Mouse (Mus musculus): ENCODE results near the gene Nat8f4.
"Not testable (repeated sequence)": the region's sequence is repeated elsewhere in the genome, so short reads cannot be mapped to it uniquely, and the experiment has no call there.

Gene Nat8f4

GRCm38 (mm10) chr6:85904642-85905061, at the start of gene Nat8f4:
Nat8f4 (minus strand) TSS chr6:85904884.
- DNase-seq, result peak; percentile 86

DNA sequence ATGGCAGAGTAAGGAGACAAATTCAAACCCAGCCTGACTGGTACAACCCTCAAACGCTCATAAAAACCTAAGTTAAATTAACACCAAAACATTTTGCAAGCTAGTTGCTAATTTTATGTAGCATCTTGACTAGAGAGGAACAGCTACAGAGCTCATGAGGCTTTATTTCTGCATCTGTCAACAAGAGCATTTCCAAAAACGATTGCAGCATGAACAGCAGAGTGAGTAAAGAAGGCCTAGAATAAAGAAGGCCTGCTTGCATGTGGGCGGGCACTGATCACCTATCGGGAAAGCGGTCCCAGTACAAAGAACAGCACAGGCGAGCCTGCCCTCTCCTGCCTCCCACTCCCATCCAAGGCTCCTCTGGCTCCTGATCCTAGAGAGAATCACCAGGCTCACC, 43.9 kb upstream of the Nat8f4 start:
- no peak for DNase-seq

DNA sequence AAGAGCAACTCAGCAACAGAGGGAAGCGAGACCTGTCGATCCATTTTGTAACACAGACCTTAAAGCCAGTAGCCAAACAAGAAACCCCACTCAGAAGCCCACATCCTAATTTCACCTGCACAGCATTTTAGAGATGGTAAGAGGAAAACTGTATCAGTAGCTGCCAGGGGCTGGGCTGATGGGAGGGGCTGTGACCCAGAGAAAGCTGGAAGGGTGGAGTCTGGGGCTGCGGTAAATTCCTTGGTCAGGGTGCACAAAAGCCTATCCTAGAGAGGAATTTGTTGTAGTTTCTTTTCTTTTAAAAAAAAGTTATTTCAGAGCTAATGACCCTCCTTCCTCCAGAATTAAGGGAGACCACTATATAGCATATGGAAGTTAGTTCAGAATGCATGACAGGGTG, 37.8 kb upstream of the Nat8f4 start:
- DNase-seq, result no peak

DNA sequence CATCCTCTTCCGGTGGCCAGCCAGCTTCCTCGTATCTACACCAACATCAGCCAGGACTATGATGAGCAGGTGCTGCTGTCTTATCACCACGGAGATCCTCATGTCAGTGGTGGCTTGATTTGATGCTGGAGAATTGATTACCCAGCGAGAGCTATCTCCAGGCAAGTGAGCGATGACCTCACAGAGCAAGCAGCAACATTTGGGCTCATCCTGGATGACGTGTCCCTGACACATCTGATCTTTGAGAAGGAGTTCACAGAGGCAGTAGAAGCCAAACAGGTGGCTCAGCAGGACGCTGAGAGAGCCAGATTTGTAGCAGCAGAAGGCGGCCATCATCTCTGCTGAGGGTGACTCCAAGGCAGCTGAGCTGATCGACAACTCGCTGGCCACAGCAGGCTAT, 34.0 kb upstream of the Nat8f4 start:
- DNase-seq, result no peak

DNA sequence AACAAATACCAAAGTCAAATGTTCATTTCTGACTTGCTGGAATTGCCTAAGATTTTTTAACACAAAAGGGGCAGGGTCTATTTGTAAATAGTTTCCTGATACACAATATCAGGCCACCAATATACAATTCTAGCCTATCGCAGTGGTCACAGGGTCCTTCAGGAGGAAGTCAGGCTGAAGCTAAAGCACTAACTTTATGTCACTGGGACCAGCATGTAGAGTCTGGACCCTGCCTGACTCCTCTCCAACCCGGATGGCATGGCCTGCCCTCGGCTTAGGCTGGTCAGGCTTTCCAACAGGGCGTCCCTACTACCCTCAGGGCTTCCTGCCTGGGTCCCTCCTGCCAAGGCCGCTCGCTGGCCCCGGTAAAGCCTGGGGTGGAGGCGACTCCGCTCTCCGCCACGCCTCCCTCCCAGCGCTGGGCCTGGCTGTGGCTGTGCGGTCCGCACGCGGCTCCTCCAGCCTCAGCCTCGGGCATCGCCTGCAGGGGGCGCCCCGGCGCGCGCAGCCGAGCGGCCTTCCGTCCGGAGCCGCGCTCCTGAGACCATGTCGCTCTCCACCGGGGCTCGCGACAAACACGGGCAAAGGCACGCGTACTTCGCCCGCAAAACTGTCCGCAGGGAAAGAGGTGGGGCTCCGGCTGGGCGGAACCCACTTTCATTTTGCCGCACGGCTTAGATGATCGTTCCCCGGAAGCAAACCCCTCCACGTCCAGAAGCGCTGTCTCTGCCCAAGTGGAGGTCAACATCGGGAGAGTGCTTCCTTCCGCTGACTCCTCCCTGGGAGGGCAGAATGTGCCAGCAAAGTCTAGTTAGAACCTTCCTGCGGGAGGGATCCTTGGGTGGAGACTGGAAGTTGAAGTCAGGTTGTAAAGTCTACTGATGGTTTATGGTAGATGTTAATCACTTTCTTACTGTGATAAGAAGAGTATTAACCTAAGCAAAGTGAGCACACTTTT, 32.1 kb upstream of the Nat8f4 start:
- DNase-seq, result peak; percentile 82

GRCm38 (mm10) chr6:85935646-85936045, 31.0 kb upstream of the Nat8f4 start:
- no peak for DNase-seq

GRCm38 (mm10) chr6:85934047-85934446, 29.4 kb upstream of the Nat8f4 start:
- DNase-seq, result no peak

DNA sequence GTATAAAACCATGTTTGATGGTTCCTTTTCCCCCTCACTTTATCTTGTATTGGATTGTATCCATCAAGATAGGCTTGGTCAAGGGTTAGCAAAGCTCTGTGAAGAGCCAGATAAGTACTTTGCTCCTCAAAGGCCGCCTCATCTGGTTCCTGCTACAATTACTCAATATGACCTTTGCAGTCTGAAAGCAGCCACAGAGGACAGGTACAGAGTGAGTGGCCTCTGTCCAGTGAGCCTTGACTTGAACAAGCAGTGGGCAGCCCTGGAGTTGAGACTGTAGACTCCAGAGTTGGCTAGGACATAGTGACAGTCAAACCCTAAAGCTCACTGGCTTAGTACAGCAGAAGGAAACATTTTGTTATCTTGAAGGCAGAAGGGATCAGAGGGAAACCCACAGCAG, 24.6 kb upstream of the Nat8f4 start:
- DNase-seq, result no peak

DNA sequence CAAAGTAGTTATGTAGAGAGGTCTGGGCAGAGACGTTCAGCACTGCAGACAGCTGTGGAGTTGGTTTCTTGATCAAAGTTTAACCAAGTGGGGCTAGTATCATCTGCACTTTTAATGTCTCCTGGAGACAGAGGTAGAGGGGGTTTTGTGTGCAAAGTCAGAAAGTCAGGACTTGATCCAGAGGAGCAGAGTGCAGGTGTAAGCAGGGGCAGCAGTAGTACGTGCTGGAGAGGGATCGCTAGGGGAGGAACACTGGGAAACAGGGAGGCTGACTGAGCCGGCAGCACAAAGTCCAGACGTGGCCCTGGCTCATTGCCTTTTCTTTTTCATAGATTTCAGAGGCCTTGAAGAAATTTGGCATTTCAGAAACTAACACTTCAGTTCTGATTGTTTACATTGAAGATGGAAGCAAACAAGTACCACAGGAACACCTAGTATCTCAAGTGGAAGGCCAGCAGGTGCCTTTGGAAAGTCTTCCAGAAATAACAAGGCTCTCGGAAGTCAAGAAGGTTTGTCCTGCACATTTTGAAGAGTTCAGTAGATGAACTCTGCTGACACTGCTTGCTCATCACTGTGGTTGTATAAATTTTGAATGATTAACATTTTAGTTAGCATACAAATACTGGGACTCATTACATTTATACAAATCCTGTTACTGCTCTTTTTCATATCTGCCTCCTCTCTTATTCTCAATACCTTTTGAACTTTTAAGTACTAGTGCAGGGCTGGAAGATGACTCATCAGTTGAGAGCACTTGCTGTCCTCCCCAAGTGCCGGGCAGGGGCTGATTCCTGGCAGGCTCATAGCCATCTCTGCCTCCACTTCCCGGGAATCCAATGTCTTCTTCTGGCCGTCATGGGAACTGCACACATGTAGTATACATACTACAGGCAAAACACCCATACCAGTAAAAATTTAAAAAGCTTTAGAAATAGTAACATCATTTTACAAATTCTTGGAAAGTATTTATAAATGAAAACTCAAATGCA, 23.1 kb upstream of the Nat8f4 start:
- DNase-seq, result no peak

GRCm38 (mm10) chr6:85926709-85927108, 22.0 kb upstream of the Nat8f4 start:
- no peak for DNase-seq

DNA sequence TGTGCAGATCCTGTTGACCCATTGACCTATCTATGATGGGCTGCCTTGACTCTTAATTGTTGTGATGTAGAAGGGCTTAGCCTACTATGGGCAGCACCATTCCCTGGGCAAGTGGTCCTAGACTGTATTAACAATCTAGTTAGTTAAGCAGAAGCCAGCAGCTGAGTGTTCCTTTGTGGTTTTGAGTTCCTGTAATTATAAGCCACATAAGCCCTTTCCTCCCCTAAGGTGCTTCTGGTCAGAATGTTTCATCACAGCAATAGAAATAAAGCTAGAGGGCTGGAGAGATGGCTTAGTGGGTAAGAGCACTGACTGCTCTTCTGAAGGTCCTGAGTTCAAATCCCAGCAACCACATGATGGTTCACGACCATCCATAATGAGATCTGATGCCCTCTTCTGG, 19.0 kb upstream of the Nat8f4 start:
- DNase-seq, result no peak

- no peak for DNase-seq
Measured at GRCm38 (mm10) chr6:85919401-85919800, 14.7 kb upstream of the Nat8f4 start.

DNA sequence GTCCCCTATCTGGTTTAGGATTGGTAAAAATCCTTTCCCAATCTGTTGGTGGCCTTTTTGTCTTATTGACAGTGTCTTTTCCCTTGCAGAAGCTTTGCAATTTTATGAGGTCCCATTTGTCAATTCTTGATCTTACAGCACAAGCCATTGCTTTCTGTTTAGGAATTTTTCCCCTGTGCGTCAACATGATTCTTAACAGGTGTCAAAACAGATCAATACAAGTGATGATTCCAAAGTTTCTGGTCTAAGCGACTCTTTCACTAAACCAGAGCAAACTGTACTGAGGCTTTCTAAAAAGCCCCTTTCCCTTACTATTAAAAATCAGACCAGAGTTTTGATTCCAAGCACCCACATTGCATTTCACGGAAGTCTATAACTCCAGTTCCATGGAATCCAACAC, 13.7 kb upstream of the Nat8f4 start:
- not testable (repeated sequence) for DNase-seq

GRCm38 (mm10) chr6:85916596-85916995, 11.9 kb upstream of the Nat8f4 start:
- DNase-seq, result no peak

- DNase-seq, result peak; percentile 89
Measured at GRCm38 (mm10) chr6:85915539-85916513, 11.1 kb upstream of the Nat8f4 start, which contains the start of gene Nat8f1. Nat8f1 (minus strand) TSS chr6:85915687.

- peak; percentile 34 for DNase-seq
Measured at GRCm38 (mm10) chr6:85915141-85915538, 10.5 kb upstream of the Nat8f4 start.

DNA sequence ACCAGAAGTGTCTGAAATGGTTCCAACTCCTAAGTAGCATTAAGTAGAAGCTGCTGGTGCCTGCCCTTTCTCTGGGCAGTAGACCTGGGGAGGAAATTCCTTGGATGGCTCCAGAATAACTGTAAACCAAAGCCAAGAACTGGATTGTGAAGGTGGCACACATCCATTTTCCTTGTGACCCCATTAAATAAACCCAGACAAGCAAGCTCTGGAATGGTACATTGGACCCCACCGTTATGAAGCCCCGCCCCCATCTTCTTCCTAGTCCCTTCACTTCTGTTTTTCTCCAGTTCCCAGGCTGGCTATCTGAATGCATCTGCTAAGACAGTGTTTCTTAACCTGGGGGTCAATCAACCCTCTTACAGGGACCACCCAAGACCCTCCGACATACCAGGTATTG, 6.9 kb upstream of the Nat8f4 start, which contains the start of gene Tprkb:
Tprkb (plus strand) TSS at position 279 of the 400 bp plus-strand sequence.
- no peak for DNase-seq

DNA sequence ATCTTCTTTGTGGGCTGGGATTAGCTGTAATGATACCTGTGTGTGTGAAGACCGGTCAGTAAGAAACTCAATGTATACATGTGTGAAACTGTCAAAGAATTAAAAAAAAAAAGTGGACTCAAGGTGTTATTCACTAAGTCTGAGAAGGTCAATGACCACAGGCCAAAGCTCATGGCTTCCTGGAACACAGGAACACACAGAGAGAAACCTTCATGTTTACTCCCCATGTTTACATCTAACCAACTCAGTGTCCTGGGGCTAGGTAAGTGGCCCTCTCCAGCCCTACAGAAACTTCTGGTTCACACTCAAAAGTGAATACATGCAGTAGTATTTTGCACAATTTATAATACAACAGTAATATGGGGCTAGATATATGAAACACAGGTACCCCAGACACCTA, 5.0 kb upstream of the Nat8f4 start:
- DNase-seq, result no peak

GRCm38 (mm10) chr6:85908341-85908740, 3.7 kb upstream of the Nat8f4 start:
- DNase-seq, result no peak

DNA sequence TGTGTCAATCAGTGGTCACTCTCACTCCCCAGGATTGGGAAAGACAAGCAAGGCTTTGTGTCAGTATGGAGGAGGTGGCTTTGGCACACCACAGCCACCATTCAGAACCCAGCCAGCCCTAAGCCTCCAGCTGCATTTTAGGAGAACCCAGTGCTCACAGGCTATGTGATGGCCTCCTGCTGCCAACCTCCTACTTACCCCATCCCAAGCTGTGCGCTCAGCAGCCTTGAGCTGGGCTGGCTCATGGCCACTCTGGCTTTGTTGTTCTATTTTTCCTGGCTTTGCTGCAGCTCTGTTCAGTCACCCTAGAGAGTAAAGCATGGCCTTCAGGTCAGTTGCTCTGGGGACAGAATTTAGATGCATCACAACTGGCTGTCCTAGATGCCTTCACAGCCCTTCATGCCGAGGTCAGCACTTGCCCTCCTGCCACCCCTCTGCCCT, 2.2 kb upstream of the Nat8f4 start:
- DNase-seq, result peak; percentile 47

DNA sequence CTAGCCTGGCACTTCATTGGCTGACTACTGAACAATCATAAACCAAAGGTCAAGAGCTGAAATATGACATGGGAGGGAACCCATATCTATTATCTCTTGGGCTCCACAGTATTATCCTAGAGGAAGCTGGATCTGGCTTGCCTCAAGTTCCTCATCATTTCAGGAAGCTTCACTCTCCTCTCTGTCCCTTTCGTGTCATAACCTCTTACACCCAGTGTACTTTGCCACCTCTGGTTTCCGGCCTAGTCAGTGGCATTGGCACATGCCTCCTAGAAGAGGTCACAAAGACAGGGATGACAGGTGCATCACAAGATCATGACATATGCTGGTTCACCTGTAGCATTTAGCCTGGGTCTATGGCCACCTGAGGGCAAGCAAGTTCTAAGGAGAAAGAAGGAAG, 2.4 kb downstream of the Nat8f4 start:
- DNase-seq, result no peak
